Mouse (Mus musculus) lung, embryonic 16.5 days (tissue): ENCODE measurements around the gene Tbc1d12. TPM values are rescaled to one million over a fixed set of nuclear protein-coding genes. Genes with fewer than 3 reads are reported as not detected.

Source experiments
- ATAC-seq: fragments of 200-750 bp; cut with Nextera tagmentation; 2 replicates; pipeline ENCODE4 v1.8.0; 2017; ENCODE audit warnings: low read depth, mild to moderate bottlenecking, moderate library complexity
- H3K27ac ChIP-seq: fragments of 300-500 bp; sonication (generic); 2 replicates; pipeline ENCODE4 v1.5.1; 2014; ENCODE audit warnings: mild to moderate bottlenecking, control low read depth, low read length
- H3K27me3 ChIP-seq: fragments of 300-500 bp; sonication (generic); 2 replicates; pipeline ENCODE4 v1.6.1; 2014; ENCODE audit warnings: low read depth, low read length, mixed read lengths; ENCODE audit not compliant: control insufficient read depth, insufficient read depth
- H3K36me3 ChIP-seq: fragments of 300-500 bp; sonication (generic); 2 replicates; pipeline ENCODE4 v1.6.1; 2014; ENCODE audit warnings: low read length; ENCODE audit not compliant: control insufficient read depth, insufficient read depth
- H3K4me1 ChIP-seq: fragments of 300-500 bp; sonication (generic); replicated peaks from 2 replicates; pipeline ENCODE4 v1.6.1; 2014; ENCODE audit warnings: low read length, mixed read lengths; ENCODE audit not compliant: control insufficient read depth, insufficient read depth
- H3K4me2 ChIP-seq: fragments of 300-500 bp; sonication (generic); 2 replicates; pipeline ENCODE4 v1.6.1; 2014; ENCODE audit warnings: low read depth, low read length, control low read depth
- H3K4me3 ChIP-seq: fragments of 300-500 bp; sonication (generic); 2 replicates; pipeline ENCODE4 v1.5.1; 2014; ENCODE audit warnings: mild to moderate bottlenecking, low read length, control low read depth
- H3K9ac ChIP-seq: fragments of 300-500 bp; sonication (generic); 2 replicates; pipeline ENCODE4 v1.6.1; 2014; ENCODE audit warnings: low read length, control low read depth
- H3K9me3 ChIP-seq: fragments of 300-500 bp; sonication (generic); 2 replicates; pipeline ENCODE4 v1.6.1; 2016; ENCODE audit warnings: low read length; ENCODE audit not compliant: control insufficient read depth
- WGBS: fragments of 180-500 bp; shearing (Covaris S2); extraction: QIAGEN DNeasy Blood & Tissue Kit; methylation state at CpG from one replicate; pipeline ENCODE4 v1.1.7; 2014; 5-methylcytosine and 5-hydroxymethylcytosine counted together
- polyA plus RNA-seq: library from polyadenylated mRNA; unstranded; fragments of >200 nt; fragmentation: Nextera tagmentation; extraction: Ambion mirVana; gene quantifications from 2 replicates; pipeline ENCODE4 v1.2.1, GENCODE M21; 2015

Tbc1d12 gene
- polyA plus RNA-seq, 1 experiment from 2014 or later, result 2.5 TPM

DNA sequence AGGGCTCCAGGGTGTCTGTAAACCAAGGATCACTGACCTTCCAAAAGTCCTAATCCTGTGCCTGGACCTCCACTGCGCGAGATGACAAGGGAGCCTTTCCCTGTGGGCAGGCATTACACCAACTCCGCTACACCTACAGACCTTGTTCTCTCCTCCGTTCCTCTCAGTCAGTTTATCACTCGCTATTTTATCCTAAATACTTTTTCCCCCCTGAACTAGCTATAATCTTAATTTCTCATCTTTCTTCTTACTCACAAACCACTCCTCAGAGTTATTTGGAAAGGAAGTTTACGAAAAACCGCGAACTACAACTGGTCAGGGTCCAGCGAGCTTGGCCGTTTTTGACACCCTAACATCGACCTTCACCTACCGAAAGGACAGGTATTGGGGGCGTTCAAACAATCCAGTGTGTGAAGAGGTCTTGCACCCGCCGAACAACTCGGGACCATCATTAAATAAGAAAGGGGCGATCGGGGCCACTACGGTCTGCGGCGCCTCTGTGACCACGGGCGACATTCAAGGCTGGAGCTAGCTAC, 93.9 kb downstream of the Tbc1d12 start:
- Histone ChIP-seq H3K9me3 (no peaks in the 10 kb centered on the region), H3K36me3 (peaks cover 5% of the 10 kb centered on the region; the same call in 1 of the 2 replicates), H3K4me3 (peak overlapping the region; percentile 76), H3K4me2 (peak overlapping the region; percentile 72), H3K27ac (peak overlapping the region; percentile 27; the same call in 1 of the 2 replicates), H3K27me3 (no peaks in the 10 kb centered on the region), H3K9ac (peak overlapping the region; percentile 92), H3K4me1 (peaks cover 10% of the 10 kb centered on the region)
- ATAC-seq, result peak; percentile 30
- under 1% methylated on average over 23 of the region's 23 CpGs for WGBS

GRCm38 (mm10) chr19:38930788-38931565, 94.6 kb downstream of the Tbc1d12 start, which contains the start of gene Hells:
Gene Hells (plus strand): TSS chr19:38930915.
- under 1% methylated on average over 75 of the region's 76 CpGs for whole genome bisulfite sequencing
- H3K4me2 ChIP-seq, result peak within 1 kb of the TSS; percentile 72
- H3K27ac ChIP-seq, result peak within 1 kb of the TSS; percentile 85
- peak; percentile 93 for ATAC-seq
- peak within 1 kb of the TSS; percentile 76 for H3K4me3 ChIP-seq
- H3K4me1 ChIP-seq, result peaks cover 10% of the 10 kb centered on the region
- H3K36me3 ChIP-seq, result peaks cover 9% of the 10 kb centered on the region; the same call in 1 of the 2 replicates
- H3K27me3 ChIP-seq, result no peaks in the 10 kb centered on the region
- H3K9ac ChIP-seq, result peak within 1 kb of the TSS; percentile 92
- H3K9me3 ChIP-seq, result no peaks in the 10 kb centered on the region

- Histone ChIP-seq H3K9ac (peak overlapping the region; percentile 92), H3K4me3 (peak overlapping the region; percentile 76), H3K4me2 (peak overlapping the region; percentile 72), H3K27me3 (no peaks in the 10 kb centered on the region), H3K36me3 (peaks cover 11% of the 10 kb centered on the region; the same call in 1 of the 2 replicates), H3K4me1 (peaks cover 10% of the 10 kb centered on the region), H3K27ac (no peak overlapping the region), H3K9me3 (no peaks in the 10 kb centered on the region)
- under 1% methylated on average over 5 of the region's 6 CpGs for WGBS
- no peak; the same call in 1 of the 2 replicates for ATAC-seq
These were observed 95.1 kb downstream of the Tbc1d12 start for GRCm38 (mm10) chr19:38931566-38931890.

- ATAC-seq, result no peak
- peaks cover 12% of the 10 kb centered on the region; the same call in 1 of the 2 replicates for H3K36me3 ChIP-seq
- no peaks in the 10 kb centered on the region for H3K27me3 ChIP-seq
- 86% methylated on average over 2 of the region's 2 CpGs for WGBS
- no peaks in the 10 kb centered on the region for H3K9me3 ChIP-seq
- H3K4me1 ChIP-seq, result no peaks in the 10 kb centered on the region
- no peak overlapping the region for H3K4me3 ChIP-seq
- H3K9ac ChIP-seq, result no peak overlapping the region
- no peak overlapping the region for H3K27ac ChIP-seq
- H3K4me2 ChIP-seq, result no peak overlapping the region
These were observed 108.4 kb downstream of the Tbc1d12 start for GRCm38 (mm10) chr19:38944590-38945307.

Other genes starting within 250 kb of the Tbc1d12 start
- gene Noc3l, start 17.3 kb upstream of the Tbc1d12 start, polyA plus RNA-seq, result 6.6 and 7.3 TPM in 2 replicates
- 45.2 and 47.9 TPM in 2 replicates for gene Hells, start 94.3 kb downstream of the Tbc1d12 start, polyA plus RNA-seq
- not detected in 2 replicates for gene Cyp2c55, start 170.4 kb downstream of the Tbc1d12 start, polyA plus RNA-seq
- gene Cyp2c65, start 224.4 kb downstream of the Tbc1d12 start, polyA plus RNA-seq, result not detected in 2 replicates